Mouse (Mus musculus): ENCODE measurements at regions not wholly inside any gene's neighbourhood (a gene's known extent, or its start where the extent isn't known, plus 50 kb on each side); places are given as distances from the start of the nearest gene placed in this dataset.

GRCm38 (mm10) chr16:77671253-77671652 is 69.4 kb upstream of the Gm11146 start:
- no peaks in the 10 kb centered on the region for H3K4me1 ChIP-seq (ENCODE audit: insufficient read depth, low read depth, low read length)
- no peak for DNase-seq (ENCODE audit: low spot score)
- ATAC-seq (ENCODE audit: extremely low read depth, insufficient number of reproducible peaks, low FRiP score, poor library complexity, severe bottlenecking): no peak
- H3K9me3 ChIP-seq (replicated peaks): peaks cover 5% of the 10 kb centered on the region
- TF ChIP-seq CTCF (IDR thresholded peaks at IDR 0.05; ENCODE audit: low read depth, low read length) (no peak), GATA2 (IDR thresholded peaks at IDR 0.05; ENCODE audit: borderline replicate concordance, low read depth, low read length) (no peak), POLR2AphosphoS5 (IDR thresholded peaks at IDR 0.05; ENCODE audit: insufficient replicate concordance, low read depth, low read length) (no peak), TAL1 (conservative IDR thresholded peaks at IDR 0.05; ENCODE audit: low read depth, low read length) (no peak), GATA1 (IDR thresholded peaks at IDR 0.05; ENCODE audit: borderline replicate concordance, low read length) (no peak)
- H3K27me3 ChIP-seq (ENCODE audit: insufficient read depth, low read length): no peaks in the 10 kb centered on the region
- no peak overlapping the region for H3K4me3 ChIP-seq (ENCODE audit: low read depth, low read length)
- no peaks in the 10 kb centered on the region for H3K36me3 ChIP-seq (replicated peaks)

- Histone ChIP-seq H3K27me3 (ENCODE audit: insufficient read depth, low read length) (no peaks in the 10 kb centered on the region), H3K4me1 (ENCODE audit: insufficient read depth, low read depth, low read length) (no peaks in the 10 kb centered on the region), H3K4me3 (ENCODE audit: low read depth, low read length) (no peak overlapping the region), H3K9me3 (replicated peaks) (peaks cover 5% of the 10 kb centered on the region), H3K36me3 (replicated peaks) (no peaks in the 10 kb centered on the region)
- DNase-seq (ENCODE audit: low spot score) (no peak), ATAC-seq (ENCODE audit: extremely low read depth, insufficient number of reproducible peaks, low FRiP score, poor library complexity, severe bottlenecking) (no peak)
- TF ChIP-seq POLR2AphosphoS5 (IDR thresholded peaks at IDR 0.05; ENCODE audit: insufficient replicate concordance, low read depth, low read length) (no peak), TAL1 (conservative IDR thresholded peaks at IDR 0.05; ENCODE audit: low read depth, low read length) (no peak), CTCF (IDR thresholded peaks at IDR 0.05; ENCODE audit: low read depth, low read length) (no peak), GATA2 (IDR thresholded peaks at IDR 0.05; ENCODE audit: borderline replicate concordance, low read depth, low read length) (no peak), GATA1 (IDR thresholded peaks at IDR 0.05; ENCODE audit: borderline replicate concordance, low read length) (no peak)
These were observed 63.9 kb upstream of the Gm11146 start for GRCm38 (mm10) chr16:77665781-77666180.

- H3K9me3 ChIP-seq (replicated peaks): no peaks in the 10 kb centered on the region; the same call in 1 of the 2 replicates
- DNase-seq (ENCODE audit: low spot score) (no peak), ATAC-seq (ENCODE audit: extremely low read depth, insufficient number of reproducible peaks, low FRiP score, poor library complexity, severe bottlenecking) (no peak)
- no peaks in the 10 kb centered on the region for H3K4me1 ChIP-seq (ENCODE audit: insufficient read depth, low read depth, low read length)
- TF ChIP-seq TAL1 (conservative IDR thresholded peaks at IDR 0.05; ENCODE audit: low read depth, low read length): no peak
- TF ChIP-seq GATA2 (IDR thresholded peaks at IDR 0.05; ENCODE audit: borderline replicate concordance, low read depth, low read length): no peak
- TF ChIP-seq CTCF (IDR thresholded peaks at IDR 0.05; ENCODE audit: low read depth, low read length): no peak
- no peak for TF ChIP-seq POLR2AphosphoS5 (IDR thresholded peaks at IDR 0.05; ENCODE audit: insufficient replicate concordance, low read depth, low read length)
- no peak for TF ChIP-seq GATA1 (IDR thresholded peaks at IDR 0.05; ENCODE audit: borderline replicate concordance, low read length)
- H3K4me3 ChIP-seq (ENCODE audit: low read depth, low read length): no peak overlapping the region
- H3K27me3 ChIP-seq (ENCODE audit: insufficient read depth, low read length): no peaks in the 10 kb centered on the region
- H3K36me3 ChIP-seq (replicated peaks): no peaks in the 10 kb centered on the region
These were observed 60.2 kb upstream of the Gm11146 start for GRCm38 (mm10) chr16:77662107-77662518.

GRCm38 (mm10) chr16:77653306-77653705 is 51.4 kb upstream of the Gm11146 start:
- Histone ChIP-seq H3K9me3 (replicated peaks) (peaks cover 6% of the 10 kb centered on the region), H3K4me1 (ENCODE audit: insufficient read depth, low read depth, low read length) (no peaks in the 10 kb centered on the region), H3K27me3 (ENCODE audit: insufficient read depth, low read length) (no peaks in the 10 kb centered on the region), H3K4me3 (ENCODE audit: low read depth, low read length) (no peak overlapping the region), H3K36me3 (replicated peaks) (no peaks in the 10 kb centered on the region)
- no peak for TF ChIP-seq TAL1 (conservative IDR thresholded peaks at IDR 0.05; ENCODE audit: low read depth, low read length)
- ATAC-seq (ENCODE audit: extremely low read depth, insufficient number of reproducible peaks, low FRiP score, poor library complexity, severe bottlenecking) (no peak), DNase-seq (ENCODE audit: low spot score) (no peak)

All from G1E (cell line).